Mouse (Mus musculus) megakaryocyte, adult 5-6 weeks (primary cell): ENCODE data around the gene Gm10306. TPM values are rescaled to one million over a fixed set of nuclear protein-coding genes. Genes with fewer than 3 reads are reported as not detected.

Source experiments
- ATAC-seq: 2 replicates; pipeline ENCODE4 v1.8.0; 2016; ENCODE audit warnings: mild to moderate bottlenecking, inconsistent platforms; ENCODE audit not compliant: poor library complexity, severe bottlenecking
- total RNA-seq, 2 experiments: library from RNA; stranded (forward) in 1 of 2; stranded (reverse) in 1 of 2; fragments of 153-499, 151-499 nt in 1 of 2; fragments of 221-1000, 200-1000 nt in 1 of 2; gene quantifications; 2 replicates each; pipeline versions ENCODE4 v1.2.3 to v1.2.4; 2015 to 2017

Gm10306 gene
- total RNA-seq (2015) (not detected in 2 replicates), total RNA-seq (2017) (not detected in 2 replicates)

GRCm38 (mm10) chr4:94556265-94557054, at the start of gene Gm10306, which contains the start of gene Caap1:
Gene Gm10306 (plus strand): TSS chr4:94556546.
Gene Caap1 (minus strand): TSS chr4:94556796.
- peak; percentile 99 for ATAC-seq

GRCm38 (mm10) chr4:94515366-94515765, 41.0 kb upstream of the Gm10306 start:
- peak; percentile 71 for ATAC-seq

- peak; percentile 76 for ATAC-seq
Measured at GRCm38 (mm10) chr4:94517631-94518030, 38.7 kb upstream of the Gm10306 start.

GRCm38 (mm10) chr4:94523321-94523720, 33.0 kb upstream of the Gm10306 start:
- no peak for ATAC-seq

GRCm38 (mm10) chr4:94529448-94529847, 26.9 kb upstream of the Gm10306 start:
- ATAC-seq, result no peak

GRCm38 (mm10) chr4:94533205-94533604, 23.1 kb upstream of the Gm10306 start:
- ATAC-seq, result no peak

- ATAC-seq, result no peak
Measured at GRCm38 (mm10) chr4:94543041-94543440, 13.3 kb upstream of the Gm10306 start.

- ATAC-seq, result no peak
Measured at GRCm38 (mm10) chr4:94544321-94544720, 12.0 kb upstream of the Gm10306 start.

GRCm38 (mm10) chr4:94554955-94555494, 1.3 kb upstream of the Gm10306 start:
- no peak for ATAC-seq

GRCm38 (mm10) chr4:94557145-94557544, 799 bp downstream of the Gm10306 start:
- ATAC-seq, result no peak

- no peak for ATAC-seq
Measured at GRCm38 (mm10) chr4:94559266-94559665, 2.9 kb downstream of the Gm10306 start.

- no peak for ATAC-seq
Measured at GRCm38 (mm10) chr4:94560316-94560715, 4.0 kb downstream of the Gm10306 start.

- no peak for ATAC-seq
Measured at GRCm38 (mm10) chr4:94561954-94562648, 5.8 kb downstream of the Gm10306 start.

- ATAC-seq, result no peak
Measured at GRCm38 (mm10) chr4:94564297-94564696, 8.0 kb downstream of the Gm10306 start.

GRCm38 (mm10) chr4:94572677-94573076, 16.3 kb downstream of the Gm10306 start:
- ATAC-seq, result no peak

GRCm38 (mm10) chr4:94591765-94592381, 35.5 kb downstream of the Gm10306 start:
- 0 out of 2 replicates have a peak, but pooled peaks have one; percentile 10 for ATAC-seq

GRCm38 (mm10) chr4:94592709-94593108, 36.4 kb downstream of the Gm10306 start:
- ATAC-seq, result no peak

GRCm38 (mm10) chr4:94601395-94601794, 45.0 kb downstream of the Gm10306 start:
- no peak for ATAC-seq

GRCm38 (mm10) chr4:94602496-94603030, 46.2 kb downstream of the Gm10306 start:
- peak; percentile 49 for ATAC-seq

- ATAC-seq, result peak; percentile 97
Measured at GRCm38 (mm10) chr4:94603031-94603629, 46.8 kb downstream of the Gm10306 start, which contains the start of gene Plaa. Gene Plaa (minus strand): TSS chr4:94603244.
